Mouse (Mus musculus): ENCODE results near the gene Klk10. TPM values are rescaled to one million over a fixed set of nuclear protein-coding genes. Genes with fewer than 3 reads are reported as not detected.

Klk10 gene
- polyA plus RNA-seq (2015; fragmentation: Illumina TruSeq; extraction: RNeasy Lipid Tissue Mini Kit (QIAGEN cat#74804); ENCODE audit: insufficient read depth, low read depth, low replicate concordance): not detected

DNA sequence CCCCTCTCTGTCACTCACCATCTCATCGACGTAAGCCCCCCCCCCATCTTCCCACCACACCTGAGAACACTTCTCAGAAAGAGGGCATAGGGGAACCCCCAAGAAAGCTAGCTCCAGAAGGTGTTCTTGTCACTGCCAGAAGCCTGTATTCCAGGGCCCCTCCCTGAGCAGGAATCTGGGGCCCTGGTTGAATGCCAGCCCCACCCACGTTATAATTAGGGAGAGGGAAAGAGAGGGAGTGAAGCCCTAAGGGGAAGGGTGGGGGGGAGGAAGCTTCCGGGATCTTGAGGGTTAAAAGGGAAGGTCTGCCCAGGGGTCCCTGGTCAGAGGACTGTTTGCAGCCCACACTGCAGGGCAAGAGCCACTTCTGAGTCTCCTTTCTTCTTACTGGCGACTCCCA, at the start of gene Klk10:
Gene Klk10, plus strand, starts transcription at position 290 of the 400 bp plus-strand sequence.

GRCm38 (mm10) chr7:43768597-43768996, 12.2 kb upstream of the Klk10 start, which contains the start of gene Klk12:
Gene Klk12 (plus strand): TSS chr7:43768897.

DNA sequence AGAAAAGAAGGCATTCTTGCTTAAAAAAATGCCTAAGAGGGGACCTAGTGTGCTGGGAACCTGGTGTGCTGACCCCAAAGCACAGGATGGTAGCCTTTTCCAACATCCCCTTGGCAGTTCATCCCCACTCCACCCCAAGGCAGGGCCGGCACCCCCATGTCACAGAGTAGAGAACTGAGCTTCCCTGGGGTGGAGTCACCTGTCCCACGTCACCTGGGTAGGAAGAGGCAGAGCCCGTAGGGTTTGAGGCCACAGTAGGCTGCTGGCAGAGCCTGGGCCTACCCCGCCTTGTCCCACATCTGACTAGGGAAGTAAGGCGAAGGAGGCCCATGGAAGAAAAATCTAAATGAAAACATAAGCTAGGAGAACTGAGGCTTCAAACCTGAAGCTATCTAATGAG, 6.5 kb upstream of the Klk10 start, which contains the start of gene Klk11:
Gene Klk11, plus strand, starts transcription at position 241 of the 400 bp plus-strand sequence.

GRCm38 (mm10) chr7:43791591-43791990, 10.8 kb downstream of the Klk10 start, which contains the start of gene Klk9:
Gene Klk9 (plus strand): TSS chr7:43791891.

GRCm38 (mm10) chr7:43797333-43797769, 16.5 kb downstream of the Klk10 start, which contains the start of gene Klk8:
Gene Klk8 (plus strand): TSS chr7:43797577.

DNA sequence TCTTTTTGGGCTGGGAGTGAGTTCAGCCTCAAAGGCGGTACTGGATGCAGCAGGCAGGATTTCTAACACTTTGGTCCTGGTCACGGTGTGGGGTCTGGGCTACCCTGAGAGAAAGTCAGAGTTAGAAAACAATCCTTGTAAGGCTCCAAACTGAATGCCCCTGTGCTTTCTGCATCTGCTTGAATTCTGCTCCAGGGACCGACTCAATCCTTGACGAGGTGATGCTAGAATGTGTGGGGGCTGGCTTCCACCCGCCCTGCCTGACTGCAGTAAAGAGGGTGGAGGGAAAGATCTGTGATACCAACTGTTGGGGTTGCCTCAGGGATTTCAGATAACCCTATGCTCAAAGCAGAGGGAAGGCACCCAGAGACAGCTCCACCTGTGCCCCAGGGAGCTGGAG, 30.2 kb downstream of the Klk10 start, which contains the start of gene Klk7:
Gene Klk7, plus strand, starts transcription at position 301 of the 400 bp plus-strand sequence.

DNA sequence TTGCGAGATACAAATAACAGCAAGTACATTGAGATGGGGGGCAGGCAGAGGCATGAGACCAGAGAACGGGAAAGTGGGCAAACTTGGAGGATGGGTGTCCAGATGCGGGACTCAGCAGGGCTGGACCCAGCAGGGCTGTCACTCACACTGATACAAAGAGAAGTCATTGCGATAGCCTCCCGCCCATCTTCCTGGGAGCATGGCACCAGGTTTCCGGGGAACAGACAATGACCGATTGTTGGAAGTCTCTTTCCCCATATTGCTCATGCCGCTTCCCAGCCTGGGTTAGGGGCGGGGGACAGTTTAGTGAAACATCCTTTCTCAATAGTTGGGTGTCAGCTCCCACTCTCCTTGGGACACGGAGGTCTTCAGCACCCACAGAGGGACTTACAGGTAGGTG, 43.4 kb downstream of the Klk10 start, which contains the start of gene Klk6:
Gene Klk6, plus strand, starts transcription at position 301 of the 400 bp plus-strand sequence.

Other genes with a start within 250 kb of the Klk10 start
- 1.2 TPM for gene Cd33, start 236.6 kb upstream of the Klk10 start, polyA plus RNA-seq (2015; fragmentation: Illumina TruSeq; extraction: RNeasy Lipid Tissue Mini Kit (QIAGEN cat#74804); ENCODE audit: insufficient read depth, low read depth, low replicate concordance)
- 2.8 TPM for gene Zfp658, start 218.8 kb upstream of the Klk10 start, polyA plus RNA-seq (2015; fragmentation: Illumina TruSeq; extraction: RNeasy Lipid Tissue Mini Kit (QIAGEN cat#74804); ENCODE audit: insufficient read depth, low read depth, low replicate concordance)
- gene Zfp719, start 201.4 kb upstream of the Klk10 start, polyA plus RNA-seq (2015; fragmentation: Illumina TruSeq; extraction: RNeasy Lipid Tissue Mini Kit (QIAGEN cat#74804); ENCODE audit: insufficient read depth, low read depth, low replicate concordance): 1.9 TPM
- gene Zfp819, start 173.9 kb upstream of the Klk10 start, polyA plus RNA-seq (2015; fragmentation: Illumina TruSeq; extraction: RNeasy Lipid Tissue Mini Kit (QIAGEN cat#74804); ENCODE audit: insufficient read depth, low read depth, low replicate concordance): not detected
- gene Ceacam18, start 146.3 kb upstream of the Klk10 start, polyA plus RNA-seq (2015; fragmentation: Illumina TruSeq; extraction: RNeasy Lipid Tissue Mini Kit (QIAGEN cat#74804); ENCODE audit: insufficient read depth, low read depth, low replicate concordance): not detected
- not detected for gene Siglece, start 120.9 kb upstream of the Klk10 start, polyA plus RNA-seq (2015; fragmentation: Illumina TruSeq; extraction: RNeasy Lipid Tissue Mini Kit (QIAGEN cat#74804); ENCODE audit: insufficient read depth, low read depth, low replicate concordance)
- 2.3 TPM for gene Ctu1, start 109.0 kb upstream of the Klk10 start, polyA plus RNA-seq (2015; fragmentation: Illumina TruSeq; extraction: RNeasy Lipid Tissue Mini Kit (QIAGEN cat#74804); ENCODE audit: insufficient read depth, low read depth, low replicate concordance)
- not detected for gene Klk14, start 90.6 kb upstream of the Klk10 start, polyA plus RNA-seq (2015; fragmentation: Illumina TruSeq; extraction: RNeasy Lipid Tissue Mini Kit (QIAGEN cat#74804); ENCODE audit: insufficient read depth, low read depth, low replicate concordance)
- not detected for gene Klk13, start 68.5 kb upstream of the Klk10 start, polyA plus RNA-seq (2015; fragmentation: Illumina TruSeq; extraction: RNeasy Lipid Tissue Mini Kit (QIAGEN cat#74804); ENCODE audit: insufficient read depth, low read depth, low replicate concordance)
- gene Klk12, start 12.1 kb upstream of the Klk10 start, polyA plus RNA-seq (2015; fragmentation: Illumina TruSeq; extraction: RNeasy Lipid Tissue Mini Kit (QIAGEN cat#74804); ENCODE audit: insufficient read depth, low read depth, low replicate concordance): not detected
- gene Klk11, start 6.4 kb upstream of the Klk10 start, polyA plus RNA-seq (2015; fragmentation: Illumina TruSeq; extraction: RNeasy Lipid Tissue Mini Kit (QIAGEN cat#74804); ENCODE audit: insufficient read depth, low read depth, low replicate concordance): not detected
- gene Klk9, start 10.9 kb downstream of the Klk10 start, polyA plus RNA-seq (2015; fragmentation: Illumina TruSeq; extraction: RNeasy Lipid Tissue Mini Kit (QIAGEN cat#74804); ENCODE audit: insufficient read depth, low read depth, low replicate concordance): not detected
- gene Klk8, start 16.5 kb downstream of the Klk10 start, polyA plus RNA-seq (2015; fragmentation: Illumina TruSeq; extraction: RNeasy Lipid Tissue Mini Kit (QIAGEN cat#74804); ENCODE audit: insufficient read depth, low read depth, low replicate concordance): 2.5 TPM
- gene Klk7, start 30.3 kb downstream of the Klk10 start, polyA plus RNA-seq (2015; fragmentation: Illumina TruSeq; extraction: RNeasy Lipid Tissue Mini Kit (QIAGEN cat#74804); ENCODE audit: insufficient read depth, low read depth, low replicate concordance): not detected
- gene Klk6, start 43.5 kb downstream of the Klk10 start, polyA plus RNA-seq (2015; fragmentation: Illumina TruSeq; extraction: RNeasy Lipid Tissue Mini Kit (QIAGEN cat#74804); ENCODE audit: insufficient read depth, low read depth, low replicate concordance): not detected
- gene Klk5, start 60.9 kb downstream of the Klk10 start, polyA plus RNA-seq (2015; fragmentation: Illumina TruSeq; extraction: RNeasy Lipid Tissue Mini Kit (QIAGEN cat#74804); ENCODE audit: insufficient read depth, low read depth, low replicate concordance): not detected
- gene Klk4, start 100.1 kb downstream of the Klk10 start, polyA plus RNA-seq (2015; fragmentation: Illumina TruSeq; extraction: RNeasy Lipid Tissue Mini Kit (QIAGEN cat#74804); ENCODE audit: insufficient read depth, low read depth, low replicate concordance): not detected
- gene Klk15, start 152.7 kb downstream of the Klk10 start, polyA plus RNA-seq (2015; fragmentation: Illumina TruSeq; extraction: RNeasy Lipid Tissue Mini Kit (QIAGEN cat#74804); ENCODE audit: insufficient read depth, low read depth, low replicate concordance): not detected
- gene Klk1b8, start 169.6 kb downstream of the Klk10 start, polyA plus RNA-seq (2015; fragmentation: Illumina TruSeq; extraction: RNeasy Lipid Tissue Mini Kit (QIAGEN cat#74804); ENCODE audit: insufficient read depth, low read depth, low replicate concordance): 4.6 TPM
- gene Klk1b1, start 185.7 kb downstream of the Klk10 start, polyA plus RNA-seq (2015; fragmentation: Illumina TruSeq; extraction: RNeasy Lipid Tissue Mini Kit (QIAGEN cat#74804); ENCODE audit: insufficient read depth, low read depth, low replicate concordance): not detected
- gene Klk1b9, start 195.0 kb downstream of the Klk10 start, polyA plus RNA-seq (2015; fragmentation: Illumina TruSeq; extraction: RNeasy Lipid Tissue Mini Kit (QIAGEN cat#74804); ENCODE audit: insufficient read depth, low read depth, low replicate concordance): not detected
- 4.9 TPM for gene Klk1b11, start 214.8 kb downstream of the Klk10 start, polyA plus RNA-seq (2015; fragmentation: Illumina TruSeq; extraction: RNeasy Lipid Tissue Mini Kit (QIAGEN cat#74804); ENCODE audit: insufficient read depth, low read depth, low replicate concordance)
- 1.6 TPM for gene Klk1b26, start 231.1 kb downstream of the Klk10 start, polyA plus RNA-seq (2015; fragmentation: Illumina TruSeq; extraction: RNeasy Lipid Tissue Mini Kit (QIAGEN cat#74804); ENCODE audit: insufficient read depth, low read depth, low replicate concordance)